Mouse (Mus musculus) embryonic fibroblast, embryonic 13.5 days (primary cell): ENCODE data around the gene Gtf2i. TPM values are rescaled to one million over a fixed set of nuclear protein-coding genes. Genes with fewer than 3 reads are reported as not detected.
A peak's percentile ranks its signal among the peaks of the same experiment; 100 is the strongest.

ENCODE experiments used
- H3K27ac ChIP-seq: 2 replicates; pipeline ENCODE4 v1.5.1; 2012; ENCODE audit warnings: low read length, control low read depth, inconsistent platforms; ENCODE audit not compliant: insufficient read depth
- H3K4me1 ChIP-seq: 2 replicates; pipeline ENCODE4 v1.6.1; 2011; ENCODE audit warnings: low read length; ENCODE audit not compliant: control insufficient read depth, insufficient read depth
- H3K4me3 ChIP-seq: 2 replicates; pipeline ENCODE4 v1.5.1; 2011; ENCODE audit warnings: mild to moderate bottlenecking, control low read depth, low read length; ENCODE audit not compliant: insufficient read depth
- CTCF ChIP-seq: IDR thresholded peaks from 2 replicates; pipeline ENCODE4 v1.5.1; 2011; ENCODE audit warnings: mild to moderate bottlenecking, control low read depth, low read length, moderate library complexity, borderline replicate concordance; ENCODE audit not compliant: insufficient read depth
- POLR2A ChIP-seq: IDR thresholded peaks from 2 replicates; pipeline ENCODE4 v1.6.1; 2011; ENCODE audit warnings: low read depth, mild to moderate bottlenecking, control low read depth, low read length, moderate library complexity
- polyA plus RNA-seq: library from polyadenylated mRNA; stranded (reverse); fragments of >200 nt; gene quantifications from 2 replicates; pipeline ENCODE4 v1.2.4, GENCODE M21; 2011; ENCODE audit warnings: low read depth; ENCODE audit not compliant: missing spikeins, insufficient read length

Gene Gtf2i
- polyA plus RNA-seq, 1 experiment: 287 TPM

DNA sequence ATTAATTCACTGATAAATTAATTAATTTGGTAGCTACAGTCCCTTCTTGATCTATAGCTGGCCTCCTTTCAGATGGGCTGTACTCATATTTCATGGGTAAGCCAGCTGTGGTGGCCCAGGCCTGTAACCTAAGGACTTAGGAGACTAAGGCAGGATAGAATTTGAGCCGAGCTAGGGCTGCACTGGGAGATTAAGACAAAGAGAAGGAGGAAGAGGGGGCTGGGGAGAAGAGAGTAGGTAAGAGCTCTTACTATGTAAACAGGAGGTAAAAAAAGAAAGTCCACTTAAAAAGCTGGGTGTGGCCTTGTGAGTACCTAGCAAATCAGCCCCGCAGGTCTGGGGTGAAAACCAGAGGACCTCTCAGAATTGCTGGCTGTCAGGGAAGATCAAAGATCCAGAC lies 9.3 kb upstream of the Gtf2i start:
- no peak overlapping the region for H3K4me3 ChIP-seq
- H3K27ac ChIP-seq: no peak overlapping the region

GRCm38 (mm10) chr5:134323311-134323710 lies 8.8 kb upstream of the Gtf2i start:
- H3K27ac ChIP-seq: no peak overlapping the region
- TF ChIP-seq POLR2A (no peak), CTCF (no peak)
- no peaks in the 10 kb centered on the region for H3K4me1 ChIP-seq
- no peak overlapping the region for H3K4me3 ChIP-seq

More for the DNA sequence above, 9.3 kb upstream of the Gtf2i start:
- no peaks in the 10 kb centered on the region for H3K4me1 ChIP-seq
- no peak for TF ChIP-seq CTCF
- no peak for TF ChIP-seq POLR2A

- Histone ChIP-seq H3K27ac (no peak overlapping the region), H3K4me3 (no peak overlapping the region), H3K4me1 (no peaks in the 10 kb centered on the region)
- no peak for TF ChIP-seq POLR2A
- TF ChIP-seq CTCF: no peak
Measured at GRCm38 (mm10) chr5:134322355-134322754, 7.8 kb upstream of the Gtf2i start.

- TF ChIP-seq POLR2A (no peak), CTCF (no peak)
- Histone ChIP-seq H3K4me3 (no peak overlapping the region), H3K27ac (no peak overlapping the region), H3K4me1 (no peaks in the 10 kb centered on the region)
Measured at GRCm38 (mm10) chr5:134321699-134322098, 7.1 kb upstream of the Gtf2i start.

- Histone ChIP-seq H3K4me3 (no peak overlapping the region), H3K4me1 (0 out of 2 replicates have a peak, but pooled peaks cover 2% of the 10 kb centered on the region), H3K27ac (no peak overlapping the region)
- TF ChIP-seq POLR2A (no peak), CTCF (no peak)
Measured at GRCm38 (mm10) chr5:134318903-134319302, 4.3 kb upstream of the Gtf2i start.

DNA sequence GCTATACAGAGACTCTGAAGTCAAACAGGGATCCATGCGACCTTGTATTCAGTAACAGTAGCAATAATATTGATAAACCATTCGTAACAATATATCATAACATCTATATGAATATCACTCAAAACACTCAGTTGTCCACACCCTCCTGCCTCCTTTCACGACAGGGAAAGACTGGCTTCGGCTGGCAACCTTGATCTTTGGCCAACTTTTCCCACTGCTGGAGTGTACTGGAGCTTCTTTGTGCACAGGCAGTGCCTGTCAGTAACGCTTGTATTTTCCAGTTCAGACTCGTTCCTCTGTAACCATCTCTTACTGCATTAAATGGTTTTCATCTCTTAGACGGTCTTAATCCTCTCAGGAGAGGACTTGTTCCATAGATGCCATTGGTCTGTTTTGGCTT lies 2.2 kb upstream of the Gtf2i start:
- H3K4me1 ChIP-seq: 0 out of 2 replicates have a peak, but pooled peaks cover 2% of the 10 kb centered on the region
- no peak overlapping the region for H3K27ac ChIP-seq
- TF ChIP-seq POLR2A: no peak
- TF ChIP-seq CTCF: no peak
- H3K4me3 ChIP-seq: no peak overlapping the region

- Histone ChIP-seq H3K27ac (peak overlapping the region; percentile 91), H3K4me3 (peak overlapping the region; percentile 54), H3K4me1 (0 out of 2 replicates have a peak, but pooled peaks cover 2% of the 10 kb centered on the region)
- TF ChIP-seq POLR2A (peak; percentile 43), CTCF (no peak)
Measured at GRCm38 (mm10) chr5:134315623-134316350, 1.2 kb upstream of the Gtf2i start.

DNA sequence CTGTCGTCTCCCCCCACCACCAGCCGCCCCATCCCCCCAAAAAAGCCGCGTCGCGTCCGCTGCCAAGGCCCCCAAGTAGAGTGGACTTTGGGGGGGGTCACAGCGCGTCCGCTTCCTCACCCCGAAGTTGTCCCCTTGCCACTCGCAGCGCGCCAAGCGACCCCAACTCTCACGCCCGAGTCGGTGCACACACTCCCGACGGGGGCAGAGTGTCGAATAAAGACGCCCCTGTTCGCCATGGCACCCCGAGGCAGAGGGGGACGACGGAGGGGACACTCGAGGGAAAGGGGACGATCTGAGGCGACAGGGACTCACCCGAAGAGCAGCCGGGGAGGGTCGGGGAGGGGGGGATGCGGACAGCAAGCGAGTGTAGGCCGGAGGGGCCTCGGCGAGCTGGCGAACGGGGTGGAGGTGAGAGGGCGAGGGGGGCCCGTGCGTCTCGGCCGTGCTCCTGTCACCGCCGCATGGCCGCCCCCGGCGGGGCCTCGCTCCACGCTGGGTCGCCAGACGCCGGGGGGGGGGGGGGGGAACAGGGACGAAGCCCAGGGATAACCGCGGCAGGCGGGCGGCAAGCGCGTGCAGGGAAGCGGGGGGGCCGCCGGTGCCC lies 389 bp downstream of the Gtf2i start:
- Histone ChIP-seq H3K4me1 (0 out of 2 replicates have a peak, but pooled peaks cover 2% of the 10 kb centered on the region), H3K27ac (peak overlapping the region; percentile 98)
- TF ChIP-seq CTCF: no peak
- no peak; the same call in 1 of the 2 replicates for TF ChIP-seq POLR2A

GRCm38 (mm10) chr5:134313451-134314067 lies 1.0 kb downstream of the Gtf2i start:
- 0 out of 2 replicates have a peak, but pooled peaks cover 2% of the 10 kb centered on the region for H3K4me1 ChIP-seq

More for the DNA sequence above, 389 bp downstream of the Gtf2i start:
- peak overlapping the region; percentile 91 for H3K4me3 ChIP-seq

DNA sequence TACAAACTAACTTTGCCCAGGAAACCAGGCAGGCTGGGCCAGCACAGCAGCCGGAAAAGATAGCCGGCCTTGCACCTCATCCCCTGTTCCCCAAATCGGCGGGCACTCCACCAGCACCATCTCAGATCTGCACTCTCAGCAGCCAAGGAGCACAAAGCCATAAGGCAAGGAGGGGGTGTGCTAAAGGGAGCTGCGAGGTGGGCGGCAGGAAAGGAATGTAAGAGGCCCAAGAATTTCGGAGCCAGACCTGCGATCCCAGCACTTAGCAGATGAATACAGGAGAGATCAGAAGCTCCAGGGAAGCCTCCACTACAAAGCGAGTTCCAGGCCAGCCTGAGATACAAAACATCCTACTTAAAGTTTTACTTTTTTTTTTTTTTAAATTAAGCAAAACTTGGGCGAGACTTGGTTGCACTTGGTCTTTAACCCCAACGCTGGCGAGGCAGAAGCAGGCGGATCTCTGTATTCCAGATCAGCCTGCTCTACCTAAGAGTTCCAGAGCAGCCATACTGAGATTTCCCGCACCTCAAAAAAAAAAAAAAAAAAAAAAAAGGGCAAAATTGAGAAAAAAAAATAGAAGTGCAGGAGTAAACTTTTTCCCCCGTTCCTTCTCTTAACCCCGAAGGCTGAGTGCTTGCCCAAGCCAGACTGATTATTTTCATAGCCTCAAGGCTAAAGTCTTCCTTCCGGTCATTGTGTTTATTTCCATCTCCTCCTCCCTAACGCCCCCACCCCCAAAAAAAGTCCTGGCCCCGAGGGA lies 1.7 kb downstream of the Gtf2i start:
- TF ChIP-seq POLR2A: no peak
- no peak for TF ChIP-seq CTCF
- H3K4me1 ChIP-seq: 0 out of 2 replicates have a peak, but pooled peaks cover 2% of the 10 kb centered on the region
- peak overlapping the region; percentile 91 for H3K4me3 ChIP-seq
- H3K27ac ChIP-seq: peak overlapping the region; percentile 54

More at GRCm38 (mm10) chr5:134313451-134314067, 1.0 kb downstream of the Gtf2i start:
- Histone ChIP-seq H3K4me3 (peak overlapping the region; percentile 91), H3K27ac (peak overlapping the region; percentile 98)
- TF ChIP-seq CTCF (no peak), POLR2A (peak; percentile 65)
